Mouse (Mus musculus): ENCODE data around the gene Fpr1. TPM values are rescaled to one million over a fixed set of nuclear protein-coding genes. Genes with fewer than 3 reads are reported as not detected.
A peak's percentile ranks its signal among the peaks of the same experiment; 100 is the strongest.

The Fpr1 gene
- polyA plus RNA-seq, 1 experiment: not detected

DNA sequence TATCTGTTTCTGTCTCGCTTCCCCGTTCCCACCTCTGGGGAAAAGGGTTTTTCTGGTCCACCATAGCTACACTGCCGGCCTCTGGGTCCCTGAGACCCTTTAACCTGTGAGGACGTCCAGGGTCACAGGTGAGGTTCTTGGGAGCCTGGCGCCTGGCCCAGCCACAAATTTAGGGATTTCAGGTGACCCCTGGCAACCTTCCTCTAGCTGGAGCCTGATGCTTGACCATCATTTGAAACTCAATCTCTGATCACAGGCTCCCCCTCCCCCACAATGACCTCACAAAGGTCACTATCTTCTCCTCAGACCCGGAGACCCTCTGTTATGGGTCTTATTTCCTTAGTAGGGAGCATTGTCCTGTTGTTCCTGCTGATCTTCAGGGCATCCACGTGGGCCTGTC, 53.0 kb downstream of the Fpr1 start:
- Histone ChIP-seq H3K4me2 (ENCODE audit: low read depth) (peak overlapping the region; percentile 78), H3ac (ENCODE audit: control insufficient read depth, insufficient read length) (no peak overlapping the region), H3K4me3 (no peak overlapping the region), H3K36me3 (ENCODE audit: control insufficient read depth, insufficient read depth) (peaks cover 29% of the 10 kb centered on the region), H3K79me2 (ENCODE audit: control insufficient read depth, insufficient read depth) (peaks cover 93% of the 10 kb centered on the region), H3K27me3 (ENCODE audit: control insufficient read depth, insufficient read depth, insufficient read length) (no peaks in the 10 kb centered on the region)
- no peak for TF ChIP-seq MYOD1 (IDR thresholded peaks at IDR 0.05; ENCODE audit: control insufficient read depth in 1 of 3, insufficient read length in 2 of 3, low read depth in 2 of 3)
- TF ChIP-seq MAX (IDR thresholded peaks at IDR 0.05; ENCODE audit: low read depth): no peak
- no peak for TF ChIP-seq E2F4 (IDR thresholded peaks at IDR 0.05; ENCODE audit: insufficient read depth)
- TF ChIP-seq TCF12 (IDR thresholded peaks at IDR 0.05; ENCODE audit: insufficient read depth, poor library complexity, severe bottlenecking): no peak
- TF ChIP-seq SRF (IDR thresholded peaks at IDR 0.05; ENCODE audit: control insufficient read depth, insufficient read length, low read depth): no peak
- TF ChIP-seq MYOG (IDR thresholded peaks at IDR 0.05; ENCODE audit: control insufficient read depth in 1 of 3, insufficient read depth in 1 of 3, insufficient read length in 2 of 3, low read depth in 2 of 3): no peak
- TF ChIP-seq CEBPB (IDR thresholded peaks at IDR 0.05; ENCODE audit: insufficient read depth, poor library complexity, severe bottlenecking): no peak
- no peak for TF ChIP-seq TCF3 (IDR thresholded peaks at IDR 0.05; ENCODE audit: insufficient read length, low read depth)
- TF ChIP-seq USF1 (IDR thresholded peaks at IDR 0.05; ENCODE audit: low read depth): no peak

DNA sequence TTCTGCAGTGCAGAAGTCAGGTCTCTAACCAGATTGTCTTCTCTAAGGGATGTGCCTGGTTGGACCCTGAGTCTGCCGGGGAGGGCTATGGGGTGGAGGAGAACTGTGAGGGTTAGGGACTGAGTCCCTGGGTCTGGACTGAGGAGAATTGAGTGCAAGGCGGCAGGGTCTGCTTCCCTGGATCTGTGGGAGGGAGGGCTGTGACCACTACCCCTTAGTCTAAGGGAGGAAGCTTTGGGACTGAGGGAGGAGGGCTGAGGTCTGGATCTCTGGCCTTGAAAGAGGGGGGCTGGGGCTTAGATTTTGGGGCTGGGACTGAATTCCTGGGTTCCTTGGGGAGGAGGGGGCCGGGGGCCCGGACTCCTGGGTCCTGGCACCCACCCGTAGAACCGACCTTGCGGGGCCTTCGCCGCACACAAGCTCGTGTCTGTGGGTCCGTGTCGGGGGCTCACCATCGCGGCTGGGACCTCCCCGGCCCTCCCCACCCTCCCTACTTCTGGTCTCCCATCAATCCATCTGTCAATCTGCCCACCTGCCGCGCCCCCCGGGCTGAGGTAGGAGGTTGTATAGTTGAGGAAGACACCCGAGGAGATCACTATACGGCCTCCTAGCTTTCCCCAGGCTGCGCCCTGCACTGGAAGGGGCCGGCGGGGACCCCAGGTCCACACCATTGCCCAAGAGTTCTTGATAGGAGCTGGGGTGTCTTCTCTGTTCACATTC, 53.8 kb downstream of the Fpr1 start:
- H3K27me3 ChIP-seq (ENCODE audit: control insufficient read depth, insufficient read depth, insufficient read length): no peaks in the 10 kb centered on the region
- TF ChIP-seq SRF (IDR thresholded peaks at IDR 0.05; ENCODE audit: control insufficient read depth, insufficient read length, low read depth): no peak
- no peak for TF ChIP-seq POLR2A (IDR thresholded peaks at IDR 0.05; ENCODE audit: insufficient read length, low read depth)
- TF ChIP-seq TCF3 (IDR thresholded peaks at IDR 0.05; ENCODE audit: insufficient read length, low read depth): no peak
- no peak for TF ChIP-seq CEBPB (IDR thresholded peaks at IDR 0.05; ENCODE audit: insufficient read depth, poor library complexity, severe bottlenecking)
- TF ChIP-seq E2F4 (IDR thresholded peaks at IDR 0.05; ENCODE audit: insufficient read depth): no peak
- TF ChIP-seq MAX (IDR thresholded peaks at IDR 0.05; ENCODE audit: low read depth): no peak
- no peak for TF ChIP-seq MYOD1 (IDR thresholded peaks at IDR 0.05; ENCODE audit: control insufficient read depth in 1 of 3, insufficient read length in 2 of 3, low read depth in 2 of 3)
- TF ChIP-seq REST (IDR thresholded peaks at IDR 0.05; ENCODE audit: insufficient read depth, insufficient read length): no peak
- no peak for TF ChIP-seq USF1 (IDR thresholded peaks at IDR 0.05; ENCODE audit: low read depth)
- TF ChIP-seq TCF12 (IDR thresholded peaks at IDR 0.05; ENCODE audit: insufficient read depth, poor library complexity, severe bottlenecking): no peak
- TF ChIP-seq POLR2AphosphoS2 (IDR thresholded peaks at IDR 0.05; ENCODE audit: insufficient read length, low read depth): no peak
- no peak for TF ChIP-seq MYOG (IDR thresholded peaks at IDR 0.05; ENCODE audit: control insufficient read depth in 1 of 3, insufficient read depth in 1 of 3, insufficient read length in 2 of 3, low read depth in 2 of 3)

DNA sequence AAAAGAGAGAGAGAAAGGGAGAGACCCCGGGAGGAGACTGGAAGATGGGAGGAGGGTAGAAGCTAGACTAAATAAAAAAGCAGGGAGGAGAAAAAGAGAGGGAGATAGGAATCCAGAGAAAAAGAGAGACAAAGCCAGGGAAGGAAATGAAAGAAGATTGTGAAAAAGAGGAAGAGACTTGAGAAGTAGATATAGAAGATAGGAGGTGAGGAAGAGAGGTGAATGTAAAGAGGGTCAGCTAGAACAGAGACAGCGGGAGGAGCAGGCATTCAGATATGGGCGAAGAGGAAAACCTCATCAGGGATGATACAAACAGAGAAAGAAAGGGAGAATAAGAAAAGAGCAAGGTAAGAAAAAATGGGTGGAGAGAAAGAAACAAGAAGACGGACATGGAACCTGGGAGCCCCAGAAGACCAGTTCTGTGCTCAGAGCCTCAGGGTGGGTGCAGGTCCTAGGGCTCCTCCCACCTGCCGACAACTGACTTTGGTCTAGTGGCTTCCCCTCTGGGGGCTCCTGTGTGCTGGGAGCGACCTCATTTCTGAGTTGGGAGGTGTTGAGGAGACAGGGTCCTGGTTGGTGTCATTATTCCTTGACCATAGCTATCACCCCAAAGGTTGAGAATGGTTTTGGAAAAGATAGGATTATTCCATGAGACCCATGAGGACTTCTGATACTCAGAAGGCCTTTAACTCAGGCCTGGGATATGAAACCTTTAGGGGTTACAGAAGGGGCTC, 54.5 kb downstream of the Fpr1 start:
- Histone ChIP-seq H3ac (ENCODE audit: control insufficient read depth, insufficient read length) (peak overlapping the region; percentile 79), H3K4me2 (ENCODE audit: low read depth) (peak overlapping the region; percentile 78), H3K79me2 (ENCODE audit: control insufficient read depth, insufficient read depth) (peaks cover 81% of the 10 kb centered on the region), H3K36me3 (ENCODE audit: control insufficient read depth, insufficient read depth) (peaks cover 22% of the 10 kb centered on the region), H3K4me3 (peak overlapping the region; percentile 98), H3K27me3 (ENCODE audit: control insufficient read depth, insufficient read depth, insufficient read length) (no peaks in the 10 kb centered on the region)
- TF ChIP-seq POLR2AphosphoS2 (IDR thresholded peaks at IDR 0.05; ENCODE audit: insufficient read length, low read depth): no peak
- TF ChIP-seq SRF (IDR thresholded peaks at IDR 0.05; ENCODE audit: control insufficient read depth, insufficient read length, low read depth): no peak
- no peak for TF ChIP-seq MYOG (IDR thresholded peaks at IDR 0.05; ENCODE audit: control insufficient read depth in 1 of 3, insufficient read depth in 1 of 3, insufficient read length in 2 of 3, low read depth in 2 of 3)
- TF ChIP-seq E2F4 (IDR thresholded peaks at IDR 0.05; ENCODE audit: insufficient read depth): no peak
- TF ChIP-seq USF1 (IDR thresholded peaks at IDR 0.05; ENCODE audit: low read depth): no peak

More for the DNA sequence above, 53.8 kb downstream of the Fpr1 start:
- peaks cover 22% of the 10 kb centered on the region for H3K36me3 ChIP-seq (ENCODE audit: control insufficient read depth, insufficient read depth)
- peaks cover 88% of the 10 kb centered on the region for H3K79me2 ChIP-seq (ENCODE audit: control insufficient read depth, insufficient read depth)
- H3K4me3 ChIP-seq: peak overlapping the region; percentile 98
- peak overlapping the region; percentile 78 for H3K4me2 ChIP-seq (ENCODE audit: low read depth)
- H3ac ChIP-seq (ENCODE audit: control insufficient read depth, insufficient read length): no peak overlapping the region

DNA sequence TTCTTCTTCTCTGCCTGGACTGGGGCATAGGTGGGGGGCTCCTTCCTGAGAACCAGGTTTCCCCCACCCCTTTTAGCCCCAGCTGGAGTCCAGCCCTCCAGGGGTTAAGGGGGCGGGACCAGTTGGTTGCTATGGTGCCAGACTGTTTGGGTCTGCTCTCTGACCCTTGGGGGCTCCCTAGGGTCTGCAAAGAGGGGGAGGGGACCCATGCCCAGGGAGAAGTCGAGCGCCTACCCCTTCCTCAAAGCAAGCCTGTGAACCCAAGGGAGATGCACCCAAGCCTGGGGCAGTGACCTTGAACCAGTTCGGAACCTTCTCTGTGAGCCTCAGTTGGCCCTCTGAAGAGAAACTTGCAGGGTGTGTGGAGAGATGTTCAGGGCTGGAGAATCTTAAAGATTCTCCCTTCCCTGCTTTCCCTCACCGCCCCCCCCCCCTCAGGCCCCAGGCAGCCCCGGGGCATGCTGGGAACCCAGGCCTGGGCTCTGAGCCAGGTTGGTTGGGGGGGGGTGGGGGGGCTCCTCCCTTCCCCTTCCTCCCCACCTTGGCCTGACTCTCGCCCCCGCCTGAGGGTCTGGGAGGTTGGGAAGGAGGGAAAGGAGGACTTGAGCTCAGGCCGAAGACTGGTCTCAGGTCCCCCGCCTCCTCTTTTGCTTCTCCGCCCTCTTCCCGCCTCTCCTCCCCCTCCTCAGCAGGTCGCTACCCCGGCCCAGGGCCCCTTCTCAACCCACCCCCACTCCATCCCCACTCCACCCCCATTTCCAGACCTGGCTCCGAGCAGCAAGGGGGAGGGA, 55.4 kb downstream of the Fpr1 start:
- Histone ChIP-seq H3K4me3 (peak overlapping the region; percentile 98), H3K36me3 (ENCODE audit: control insufficient read depth, insufficient read depth) (peaks cover 19% of the 10 kb centered on the region), H3K79me2 (ENCODE audit: control insufficient read depth, insufficient read depth) (peaks cover 73% of the 10 kb centered on the region), H3ac (ENCODE audit: control insufficient read depth, insufficient read length) (peak overlapping the region; percentile 79), H3K4me2 (ENCODE audit: low read depth) (peak overlapping the region; percentile 78), H3K27me3 (ENCODE audit: control insufficient read depth, insufficient read depth, insufficient read length) (no peaks in the 10 kb centered on the region)
- TF ChIP-seq TCF12 (IDR thresholded peaks at IDR 0.05; ENCODE audit: insufficient read depth, poor library complexity, severe bottlenecking) (no peak), POLR2A (IDR thresholded peaks at IDR 0.05; ENCODE audit: insufficient read length, low read depth) (peak; percentile 43)

Measured in myocyte (in vitro differentiated cells).